Mouse (Mus musculus): ENCODE data around the gene Htra2. TPM values are rescaled to one million over a fixed set of nuclear protein-coding genes. Genes with fewer than 3 reads are reported as not detected.

The Htra2 gene
- polyA plus RNA-seq, 1 experiment from 2014 or later = 68.5 TPM

DNA sequence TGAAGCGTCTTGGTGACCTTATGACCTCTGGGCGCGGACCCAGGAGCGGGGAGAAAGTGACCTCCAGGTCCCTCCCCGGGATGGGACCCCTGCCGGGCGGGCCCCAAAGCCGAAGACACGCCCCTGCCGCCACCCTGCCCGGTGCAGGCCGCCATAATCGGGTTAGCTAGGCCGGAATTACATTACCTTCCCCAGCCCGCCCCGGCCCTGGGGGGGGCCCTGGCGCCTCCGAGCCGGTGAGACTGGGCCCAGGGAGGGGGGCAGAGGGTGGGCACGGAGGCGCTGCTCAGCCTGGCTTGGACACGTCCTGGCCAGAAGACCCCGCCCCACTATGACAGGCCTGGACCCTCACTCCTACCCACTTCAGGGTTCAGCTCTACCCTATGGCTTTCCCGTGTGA is 16.1 kb upstream of the Htra2 start:
- H3K9ac ChIP-seq (ENCODE audit: low read depth, low read length) = no peak overlapping the region
- no peaks in the 10 kb centered on the region for H3K9me3 ChIP-seq (replicated peaks; ENCODE audit: low read length)
- peaks cover 9% of the 10 kb centered on the region for H3K4me1 ChIP-seq (replicated peaks; ENCODE audit: insufficient read depth, low read length)
- no peaks in the 10 kb centered on the region for H3K36me3 ChIP-seq (ENCODE audit: insufficient read depth, low read length)
- H3K4me2 ChIP-seq (ENCODE audit: low read length) = no peak overlapping the region
- WGBS = 3% methylated on average over 23 of the region's 24 CpGs
- ATAC-seq (replicated peaks; ENCODE audit: low FRiP score, low read depth) (0 out of 2 replicates have a peak, but pooled peaks have one; percentile 35), DNase-seq (ENCODE audit: low spot score) (no peak)
- peak overlapping the region; percentile 8; the same call in 1 of the 2 replicates for H3K4me3 ChIP-seq (replicated peaks; ENCODE audit: low read depth, low read length)
- TF ChIP-seq CTCF (IDR thresholded peaks at IDR 0.05; ENCODE audit: low read depth) = no peak
- H3K27ac ChIP-seq = no peak overlapping the region
- H3K27me3 ChIP-seq (ENCODE audit: insufficient read depth, low read length) = peaks cover 71% of the 10 kb centered on the region

DNA sequence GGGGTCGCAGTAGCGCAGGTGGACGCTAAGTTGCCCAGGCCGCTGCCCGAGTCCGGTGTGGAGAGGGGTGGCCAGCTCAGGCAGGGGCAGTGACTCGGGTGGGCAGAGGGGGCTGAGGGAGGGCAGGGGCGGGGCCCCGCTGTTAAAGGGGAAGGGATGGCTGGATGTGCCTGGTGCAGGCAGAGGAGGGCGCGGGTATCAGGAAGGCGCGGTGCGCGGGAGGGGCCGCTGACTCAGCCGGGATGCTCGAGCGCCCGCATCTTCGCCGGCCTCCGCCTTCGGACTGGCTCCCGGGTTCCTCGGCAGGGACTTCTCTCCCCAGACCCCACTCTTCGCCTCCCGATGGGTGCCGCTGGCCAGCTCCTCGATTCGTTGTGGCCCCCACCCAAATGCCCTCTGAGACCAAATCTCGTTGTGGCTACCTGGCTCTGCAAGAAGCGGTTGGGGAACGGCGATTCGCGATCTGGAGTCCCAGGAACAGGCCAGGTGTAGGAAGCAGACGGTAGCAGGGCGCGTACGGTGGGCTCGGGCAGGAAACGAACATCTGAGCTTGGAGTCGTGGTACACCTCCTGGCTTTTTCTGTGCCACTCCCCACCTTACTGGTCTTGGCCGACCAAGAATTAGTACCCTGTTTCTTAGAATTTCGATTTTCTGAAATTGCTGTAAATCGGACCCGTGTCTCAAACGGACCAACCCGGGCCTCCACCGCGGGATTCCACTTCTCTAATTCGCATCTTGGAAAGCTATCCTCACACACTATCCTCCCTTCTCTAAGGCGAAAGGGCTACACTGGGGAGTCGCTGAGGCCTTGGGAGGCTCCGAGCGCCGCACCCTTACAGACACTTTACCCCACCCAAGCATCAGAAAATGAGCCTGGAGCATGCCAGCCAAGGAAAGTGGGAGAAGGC is 15.5 kb upstream of the Htra2 start:
- H3K4me1 ChIP-seq (replicated peaks; ENCODE audit: insufficient read depth, low read length) = peaks cover 9% of the 10 kb centered on the region
- no peaks in the 10 kb centered on the region for H3K9me3 ChIP-seq (replicated peaks; ENCODE audit: low read length)
- ATAC-seq (replicated peaks; ENCODE audit: low FRiP score, low read depth) = peak; percentile 11; the same call in 1 of the 2 replicates
- H3K27ac ChIP-seq = no peak overlapping the region
- no peaks in the 10 kb centered on the region for H3K36me3 ChIP-seq (ENCODE audit: insufficient read depth, low read length)
- peaks cover 77% of the 10 kb centered on the region for H3K27me3 ChIP-seq (ENCODE audit: insufficient read depth, low read length)
- TF ChIP-seq CTCF (IDR thresholded peaks at IDR 0.05; ENCODE audit: low read depth) = no peak
- DNase-seq (ENCODE audit: low spot score) = peak; percentile 26
- under 1% methylated on average over 43 of the region's 58 CpGs for WGBS
- H3K4me3 ChIP-seq (replicated peaks; ENCODE audit: low read depth, low read length) = peak overlapping the region; percentile 11; the same call in 1 of the 2 replicates
- H3K9ac ChIP-seq (ENCODE audit: low read depth, low read length) = no peak overlapping the region
- H3K4me2 ChIP-seq (ENCODE audit: low read length) = peak overlapping the region; percentile 30

DNA sequence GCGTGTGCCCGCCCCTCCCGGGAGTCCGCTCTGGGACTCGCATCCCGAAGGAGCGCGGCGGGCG is 15.0 kb upstream of the Htra2 start, which contains the start of gene Tlx2:
Gene Tlx2 (minus strand): TSS at position 47 of the 64 bp plus-strand sequence.
- peak within 1 kb of the TSS; percentile 52 for H3K4me2 ChIP-seq (ENCODE audit: low read length)
- WGBS = 0% methylated on average over 10 of the region's 10 CpGs
- peaks cover 9% of the 10 kb centered on the region for H3K4me1 ChIP-seq (replicated peaks; ENCODE audit: insufficient read depth, low read length)
- H3K36me3 ChIP-seq (ENCODE audit: insufficient read depth, low read length) = no peaks in the 10 kb centered on the region
- TF ChIP-seq CTCF (IDR thresholded peaks at IDR 0.05; ENCODE audit: low read depth) = no peak
- H3K9me3 ChIP-seq (replicated peaks; ENCODE audit: low read length) = no peaks in the 10 kb centered on the region
- H3K4me3 ChIP-seq (replicated peaks; ENCODE audit: low read depth, low read length) = peak within 1 kb of the TSS; percentile 30; the same call in 1 of the 2 replicates
- H3K27ac ChIP-seq = no peak within 1 kb of the TSS
- peaks cover 80% of the 10 kb centered on the region for H3K27me3 ChIP-seq (ENCODE audit: insufficient read depth, low read length)
- H3K9ac ChIP-seq (ENCODE audit: low read depth, low read length) = no peak within 1 kb of the TSS
- ATAC-seq (replicated peaks; ENCODE audit: low FRiP score, low read depth) (no peak), DNase-seq (ENCODE audit: low spot score) (no peak)

DNA sequence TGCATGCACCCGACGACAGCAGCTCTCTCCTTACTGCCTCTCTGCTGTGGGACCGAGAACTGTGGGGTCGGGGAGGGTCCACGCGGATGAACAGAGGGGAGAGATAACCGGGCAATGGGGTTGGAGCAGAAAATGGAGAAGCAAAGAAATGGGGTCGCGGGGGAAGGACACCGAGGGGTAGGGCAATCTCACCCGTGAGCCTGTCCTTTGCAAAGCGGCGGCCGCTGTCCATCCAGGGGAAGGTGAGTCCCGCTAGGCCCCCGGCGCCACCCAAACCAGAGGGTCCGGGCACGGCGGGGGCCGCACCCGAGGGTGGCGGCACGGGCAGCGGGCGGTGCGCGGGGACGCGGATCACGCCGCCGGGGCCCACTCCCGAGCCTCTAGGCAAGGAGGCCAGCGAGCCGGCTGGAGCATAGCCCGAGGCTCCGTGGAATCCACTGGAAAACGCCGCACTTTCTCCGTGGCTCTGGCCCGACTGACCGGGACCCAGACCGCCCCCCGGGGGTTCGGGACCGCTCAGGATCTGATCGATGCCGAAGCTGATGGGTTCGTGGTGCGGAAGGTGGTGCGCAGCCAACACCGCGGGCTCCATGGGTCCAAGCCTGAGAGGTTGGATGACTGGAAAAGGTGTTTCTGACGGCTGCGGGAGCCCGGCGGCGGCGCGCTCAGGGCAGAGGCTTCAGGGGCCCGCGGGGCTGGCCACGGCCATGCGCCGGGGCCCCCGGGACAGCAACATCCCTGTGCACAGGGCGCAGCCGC is 14.6 kb upstream of the Htra2 start:
- H3K9me3 ChIP-seq (replicated peaks; ENCODE audit: low read length) = no peaks in the 10 kb centered on the region
- H3K4me2 ChIP-seq (ENCODE audit: low read length) = peak overlapping the region; percentile 30
- H3K27me3 ChIP-seq (ENCODE audit: insufficient read depth, low read length) = peaks cover 83% of the 10 kb centered on the region
- peaks cover 9% of the 10 kb centered on the region for H3K4me1 ChIP-seq (replicated peaks; ENCODE audit: insufficient read depth, low read length)
- 0 out of 2 replicates have a peak overlapping the region, but pooled peaks have one; percentile 11 for H3K4me3 ChIP-seq (replicated peaks; ENCODE audit: low read depth, low read length)
- H3K9ac ChIP-seq (ENCODE audit: low read depth, low read length) = no peak overlapping the region
- H3K36me3 ChIP-seq (ENCODE audit: insufficient read depth, low read length) = no peaks in the 10 kb centered on the region
- ATAC-seq (replicated peaks; ENCODE audit: low FRiP score, low read depth) (0 out of 2 replicates have a peak, but pooled peaks have one; percentile 18), DNase-seq (ENCODE audit: low spot score) (no peak)
- WGBS = 1% methylated on average over 68 of the region's 69 CpGs
- no peak overlapping the region for H3K27ac ChIP-seq
- TF ChIP-seq CTCF (IDR thresholded peaks at IDR 0.05; ENCODE audit: low read depth) = no peak

DNA sequence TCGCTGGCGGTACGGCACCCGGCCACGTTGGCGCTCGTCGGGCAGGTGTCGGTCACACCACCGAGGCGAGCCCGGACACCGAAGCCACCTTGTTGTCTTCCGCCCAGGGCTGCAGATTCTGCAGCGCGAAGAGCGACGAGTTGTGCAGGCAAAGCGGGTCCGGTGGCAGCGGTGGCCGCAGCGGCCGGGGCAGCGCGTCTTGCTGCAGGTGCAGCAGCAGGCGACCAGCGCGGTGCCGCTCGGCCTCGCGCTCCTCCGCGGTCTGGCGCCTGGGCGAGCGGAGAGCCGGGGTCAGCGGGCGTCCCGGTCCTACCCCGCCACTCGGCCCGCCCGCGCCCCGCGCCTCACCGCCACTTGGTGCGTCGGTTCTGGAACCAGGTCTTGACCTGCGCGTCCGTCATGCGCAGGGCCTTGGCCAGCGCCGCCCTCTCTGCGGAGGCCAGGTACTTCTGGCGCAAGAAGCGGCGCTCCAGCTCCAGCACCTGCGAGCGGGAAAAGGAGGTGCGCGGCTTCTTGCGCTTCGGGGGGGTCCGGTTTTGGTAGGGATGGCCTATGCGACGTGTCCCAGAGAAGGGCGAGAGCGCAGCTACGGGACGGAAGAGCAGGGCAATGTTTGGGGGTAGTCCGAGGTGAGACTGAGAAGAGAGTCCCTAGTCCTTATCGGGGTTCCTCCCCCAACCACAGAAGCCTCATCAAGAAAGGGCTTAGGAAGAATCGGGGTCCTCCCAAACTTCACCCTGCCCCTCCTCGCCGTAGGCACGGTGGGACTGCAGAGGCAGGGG is 13.8 kb upstream of the Htra2 start:
- H3K4me3 ChIP-seq (replicated peaks; ENCODE audit: low read depth, low read length) = peak overlapping the region; percentile 30
- no peaks in the 10 kb centered on the region for H3K36me3 ChIP-seq (ENCODE audit: insufficient read depth, low read length)
- ATAC-seq (replicated peaks; ENCODE audit: low FRiP score, low read depth) (peak; percentile 29), DNase-seq (ENCODE audit: low spot score) (no peak)
- peaks cover 9% of the 10 kb centered on the region for H3K4me1 ChIP-seq (replicated peaks; ENCODE audit: insufficient read depth, low read length)
- H3K9me3 ChIP-seq (replicated peaks; ENCODE audit: low read length) = no peaks in the 10 kb centered on the region
- TF ChIP-seq CTCF (IDR thresholded peaks at IDR 0.05; ENCODE audit: low read depth) = no peak
- no peak overlapping the region for H3K27ac ChIP-seq
- H3K27me3 ChIP-seq (ENCODE audit: insufficient read depth, low read length) = peaks cover 84% of the 10 kb centered on the region
- H3K4me2 ChIP-seq (ENCODE audit: low read length) = peak overlapping the region; percentile 52
- 1% methylated on average over 72 of the region's 81 CpGs for WGBS
- H3K9ac ChIP-seq (ENCODE audit: low read depth, low read length) = no peak overlapping the region

DNA sequence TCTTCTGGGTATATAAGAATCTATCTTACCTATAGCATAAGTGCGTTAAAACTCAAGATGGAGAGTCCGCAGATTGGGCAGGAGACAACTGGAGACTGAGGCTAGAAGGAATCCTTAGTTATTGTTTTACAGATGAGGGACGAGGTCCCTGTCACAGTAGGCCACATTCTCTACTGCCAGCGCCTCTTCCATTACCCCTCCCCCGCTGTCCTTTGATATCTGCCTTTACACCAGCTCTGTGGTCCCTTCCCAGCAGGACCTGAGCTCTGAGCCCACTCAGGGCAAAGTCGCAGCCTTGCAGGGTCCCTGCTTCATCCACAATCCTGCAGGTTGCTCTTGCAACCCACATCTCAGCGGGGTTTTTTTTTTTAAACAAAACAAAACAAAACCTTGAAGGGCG is 13.1 kb upstream of the Htra2 start:
- H3K4me3 ChIP-seq (replicated peaks; ENCODE audit: low read depth, low read length) = peak overlapping the region; percentile 30; the same call in 1 of the 2 replicates
- no peaks in the 10 kb centered on the region for H3K36me3 ChIP-seq (ENCODE audit: insufficient read depth, low read length)
- H3K4me1 ChIP-seq (replicated peaks; ENCODE audit: insufficient read depth, low read length) = peaks cover 9% of the 10 kb centered on the region
- H3K27ac ChIP-seq = no peak overlapping the region
- TF ChIP-seq CTCF (IDR thresholded peaks at IDR 0.05; ENCODE audit: low read depth) = no peak
- peaks cover 84% of the 10 kb centered on the region for H3K27me3 ChIP-seq (ENCODE audit: insufficient read depth, low read length)
- DNase-seq (ENCODE audit: low spot score) = no peak
- 19% methylated on average over 8 of the region's 8 CpGs for WGBS
- no peak overlapping the region for H3K9ac ChIP-seq (ENCODE audit: low read depth, low read length)
- peak overlapping the region; percentile 52 for H3K4me2 ChIP-seq (ENCODE audit: low read length)
- no peak for ATAC-seq (replicated peaks; ENCODE audit: low FRiP score, low read depth)
- no peaks in the 10 kb centered on the region for H3K9me3 ChIP-seq (replicated peaks; ENCODE audit: low read length)

Measured in kidney, postnatal 0 days (tissue).